Mouse (Mus musculus) lung, embryonic 14.5 days (tissue): Measurements from ENCODE around the gene Them7. TPM values are rescaled to one million over a fixed set of nuclear protein-coding genes. Genes with fewer than 3 reads are reported as not detected.
A peak's percentile ranks its signal among the peaks of the same experiment; 100 is the strongest.

Experiments
- ATAC-seq: fragments of 200-750 bp; cut with Nextera tagmentation; 2 replicates; pipeline ENCODE4 v1.8.0; 2017; ENCODE audit warnings: mild to moderate bottlenecking, moderate TSS enrichment, moderate library complexity; ENCODE audit not compliant: insufficient read depth
- DNase-seq: peaks from one replicate; pipeline ENCODE4 v3.0.0-alpha.2; 2015
- H3K27ac ChIP-seq: fragments of 300-500 bp; sonication (generic); 2 replicates; pipeline ENCODE4 v1.5.1; 2014; ENCODE audit warnings: low read depth, mild to moderate bottlenecking, moderate library complexity
- H3K27me3 ChIP-seq: fragments of 300-500 bp; sonication (generic); 2 replicates; pipeline ENCODE4 v1.6.1; 2014; ENCODE audit warnings: low read length, control low read depth; ENCODE audit not compliant: insufficient read depth
- H3K36me3 ChIP-seq: fragments of 300-500 bp; sonication (generic); 2 replicates; pipeline ENCODE4 v1.6.1; 2014; ENCODE audit warnings: control low read depth; ENCODE audit not compliant: insufficient read depth
- H3K4me1 ChIP-seq: fragments of 300-500 bp; sonication (generic); 2 replicates; pipeline ENCODE4 v1.6.1; 2014; ENCODE audit warnings: antibody characterized with exemption, control low read depth; ENCODE audit not compliant: insufficient read depth
- H3K4me2 ChIP-seq: fragments of 300-500 bp; sonication (generic); 2 replicates; pipeline ENCODE4 v1.6.1; 2014; ENCODE audit warnings: mild to moderate bottlenecking
- H3K4me3 ChIP-seq: fragments of 300-500 bp; sonication (generic); 2 replicates; pipeline ENCODE4 v1.5.1; 2014; ENCODE audit warnings: low read depth, low read length
- H3K9ac ChIP-seq: fragments of 300-500 bp; sonication (generic); 2 replicates; pipeline ENCODE4 v1.6.1; 2014
- H3K9me3 ChIP-seq: fragments of 300-500 bp; sonication (generic); 2 replicates; pipeline ENCODE4 v1.6.1; 2016; ENCODE audit warnings: low read depth, low read length, control low read depth
- CTCF ChIP-seq: IDR thresholded peaks from 2 replicates; pipeline ENCODE4 v1.5.1; 2016; ENCODE audit warnings: antibody characterized with exemption, low read depth
- WGBS: fragments of 180-500 bp; shearing (Covaris S2); extraction: QIAGEN DNeasy Blood & Tissue Kit; methylation state at CpG from one replicate; pipeline ENCODE4 v1.1.7; 2014; 5-methylcytosine and 5-hydroxymethylcytosine counted together
- polyA plus RNA-seq: library from polyadenylated mRNA; unstranded; fragments of >200 nt; fragmentation: Nextera tagmentation; extraction: Ambion mirVana; gene quantifications from 2 replicates; pipeline ENCODE4 v1.2.1, GENCODE M21; 2014

Them7 gene
- polyA plus RNA-seq, 1 experiment from 2014 or later = 0.18 TPM

DNA sequence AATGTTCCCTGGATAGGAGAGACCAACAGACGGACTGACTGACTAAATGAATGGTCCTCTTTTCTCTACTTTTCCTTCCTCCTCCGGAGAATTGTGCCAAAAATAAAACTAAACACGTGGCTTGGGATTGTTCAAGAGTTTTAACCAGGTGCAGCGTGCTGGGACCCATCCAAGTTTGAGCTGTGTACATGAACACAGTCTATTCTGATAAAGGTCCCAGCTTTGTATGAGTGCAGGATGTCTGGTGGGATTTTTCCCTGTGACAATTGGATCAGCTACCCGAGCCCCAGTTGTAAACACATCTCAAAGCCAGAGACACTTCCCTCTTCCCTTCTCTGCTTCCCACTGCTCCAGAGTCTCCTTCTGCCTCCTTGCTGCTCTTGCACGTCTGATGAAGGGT lies 10.2 kb downstream of the Them7 start:
- H3K27ac ChIP-seq = no peak overlapping the region
- H3K9me3 ChIP-seq = no peaks in the 10 kb centered on the region
- ATAC-seq (peak; percentile 30; the same call in 1 of the 2 replicates), DNase-seq (peak; percentile 39)
- no peak overlapping the region for H3K9ac ChIP-seq
- H3K4me1 ChIP-seq = no peaks in the 10 kb centered on the region
- no peak for TF ChIP-seq CTCF
- no peak overlapping the region for H3K4me2 ChIP-seq
- H3K4me3 ChIP-seq = no peak overlapping the region
- WGBS = 37% methylated on average over 6 of the region's 6 CpGs
- no peaks in the 10 kb centered on the region for H3K27me3 ChIP-seq
- no peaks in the 10 kb centered on the region for H3K36me3 ChIP-seq

DNA sequence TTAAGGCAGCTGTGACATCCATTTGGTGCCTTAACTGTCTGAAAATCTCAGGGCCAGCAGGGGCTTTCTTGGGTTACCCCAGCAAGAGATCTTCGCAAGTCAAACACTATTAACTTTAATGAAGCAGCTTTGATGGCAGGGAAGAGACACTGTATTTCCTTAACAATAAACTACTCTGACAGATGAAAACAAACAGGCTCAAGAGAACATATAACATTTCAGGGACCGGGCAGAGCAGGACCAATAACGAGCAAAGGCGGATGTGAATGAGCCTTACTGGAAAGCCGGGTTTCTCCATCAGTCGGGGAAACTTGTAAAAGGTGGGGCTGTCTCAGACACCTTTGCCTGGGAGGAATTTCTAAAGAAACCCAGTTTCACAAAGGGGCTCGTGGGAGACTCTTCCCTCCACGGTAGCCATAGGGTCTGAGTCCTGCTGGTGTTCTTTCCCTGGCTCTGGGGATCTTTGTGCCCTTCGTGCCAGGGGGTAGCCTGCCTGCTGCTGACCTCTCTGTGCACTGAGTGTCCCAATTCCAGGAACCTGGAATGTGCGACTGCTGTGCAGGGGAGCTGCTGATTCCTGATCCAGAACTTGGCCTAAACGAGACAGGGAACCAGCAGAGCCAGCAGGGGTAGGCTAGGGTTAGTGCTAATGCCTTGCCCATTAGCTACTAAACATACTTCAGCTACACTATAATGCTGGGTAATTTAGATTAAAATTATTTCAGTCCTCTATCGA lies 11.4 kb downstream of the Them7 start:
- Histone ChIP-seq H3K9me3 (no peaks in the 10 kb centered on the region), H3K27me3 (no peaks in the 10 kb centered on the region), H3K36me3 (no peaks in the 10 kb centered on the region), H3K4me3 (no peak overlapping the region), H3K4me1 (no peaks in the 10 kb centered on the region), H3K4me2 (no peak overlapping the region), H3K9ac (no peak overlapping the region), H3K27ac (no peak overlapping the region)
- no peak for DNase-seq
- TF ChIP-seq CTCF = no peak
- WGBS = 36% methylated on average over 12 of the region's 12 CpGs
- no peak for ATAC-seq

GRCm38 (mm10) chr2:105237424-105237823 lies 13.3 kb downstream of the Them7 start:
- H3K27ac ChIP-seq = no peak overlapping the region
- DNase-seq (no peak), ATAC-seq (0 out of 2 replicates have a peak, but pooled peaks have one; percentile 10)
- 27% methylated on average over 7 of the region's 7 CpGs for WGBS
- no peaks in the 10 kb centered on the region for H3K9me3 ChIP-seq
- H3K4me1 ChIP-seq = no peaks in the 10 kb centered on the region
- no peaks in the 10 kb centered on the region for H3K36me3 ChIP-seq
- no peak overlapping the region for H3K4me3 ChIP-seq
- no peak overlapping the region for H3K9ac ChIP-seq
- no peaks in the 10 kb centered on the region for H3K27me3 ChIP-seq
- no peak overlapping the region for H3K4me2 ChIP-seq
- TF ChIP-seq CTCF = no peak

DNA sequence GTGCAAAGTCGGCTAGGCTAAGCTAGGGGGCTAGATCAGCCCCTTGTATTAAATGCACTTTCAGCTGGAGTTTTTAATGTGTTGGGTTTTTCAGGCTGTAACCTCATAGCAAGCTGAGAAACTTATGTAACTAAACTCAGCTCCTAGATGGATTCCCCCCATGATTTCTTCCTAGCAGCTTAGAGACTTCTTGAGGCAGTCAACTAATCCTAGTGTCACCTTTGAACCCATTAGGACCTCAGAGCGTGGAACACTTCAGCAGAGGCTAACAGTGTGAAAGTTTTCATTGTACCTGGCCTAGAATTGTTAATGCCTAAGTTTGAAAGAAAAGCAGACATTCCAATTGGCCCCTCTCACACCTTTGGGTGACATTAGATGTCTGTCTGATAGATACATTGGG lies 13.7 kb downstream of the Them7 start:
- no peaks in the 10 kb centered on the region for H3K36me3 ChIP-seq
- no peaks in the 10 kb centered on the region for H3K27me3 ChIP-seq
- H3K4me3 ChIP-seq = no peak overlapping the region
- no peak overlapping the region for H3K9ac ChIP-seq
- 72% methylated on average over 2 of the region's 2 CpGs for WGBS
- no peak overlapping the region for H3K4me2 ChIP-seq
- DNase-seq (no peak), ATAC-seq (no peak)
- no peaks in the 10 kb centered on the region for H3K9me3 ChIP-seq
- H3K4me1 ChIP-seq = no peaks in the 10 kb centered on the region
- H3K27ac ChIP-seq = no peak overlapping the region
- TF ChIP-seq CTCF = no peak

DNA sequence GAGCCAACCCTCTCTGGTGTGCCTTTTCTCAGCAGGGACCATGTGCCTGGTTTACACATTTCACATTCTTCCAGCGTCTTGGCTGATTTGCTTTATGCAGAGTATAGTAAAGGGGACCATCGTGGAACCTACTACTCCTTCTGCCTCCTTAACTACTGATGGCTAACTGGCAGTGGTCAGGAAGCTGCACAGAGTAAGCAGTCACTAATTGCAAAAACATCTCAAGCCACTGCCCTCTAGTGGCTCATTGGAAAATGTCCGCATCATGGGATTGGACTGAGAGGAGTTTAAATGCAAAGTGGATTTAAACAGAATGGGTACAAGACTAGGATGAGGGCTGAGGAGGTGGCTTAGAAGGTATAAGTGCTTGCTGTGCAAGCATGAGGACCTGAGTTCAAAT lies 14.7 kb downstream of the Them7 start:
- Histone ChIP-seq H3K9ac (no peak overlapping the region), H3K27ac (no peak overlapping the region), H3K4me3 (no peak overlapping the region), H3K36me3 (no peaks in the 10 kb centered on the region), H3K4me1 (no peaks in the 10 kb centered on the region), H3K9me3 (no peaks in the 10 kb centered on the region), H3K4me2 (no peak overlapping the region), H3K27me3 (no peaks in the 10 kb centered on the region)
- ATAC-seq (0 out of 2 replicates have a peak, but pooled peaks have one; percentile 13), DNase-seq (peak; percentile 78)
- TF ChIP-seq CTCF = peak; percentile 79
- WGBS = 21% methylated on average over 3 of the region's 3 CpGs

GRCm38 (mm10) chr2:105240631-105241030 lies 16.5 kb downstream of the Them7 start:
- DNase-seq (no peak), ATAC-seq (no peak)
- Histone ChIP-seq H3K9me3 (no peaks in the 10 kb centered on the region), H3K4me3 (no peak overlapping the region), H3K9ac (no peak overlapping the region), H3K36me3 (no peaks in the 10 kb centered on the region), H3K4me1 (no peaks in the 10 kb centered on the region), H3K27ac (no peak overlapping the region), H3K4me2 (no peak overlapping the region), H3K27me3 (no peaks in the 10 kb centered on the region)
- TF ChIP-seq CTCF = no peak
- WGBS = 59% methylated on average over 1 of the region's 1 CpGs

- H3K4me3 ChIP-seq = no peak overlapping the region
- H3K4me2 ChIP-seq = no peak overlapping the region
- DNase-seq (no peak), ATAC-seq (no peak)
- H3K4me1 ChIP-seq = no peaks in the 10 kb centered on the region
- H3K9ac ChIP-seq = no peak overlapping the region
- no peak overlapping the region for H3K27ac ChIP-seq
- H3K36me3 ChIP-seq = no peaks in the 10 kb centered on the region
- H3K9me3 ChIP-seq = no peaks in the 10 kb centered on the region
- H3K27me3 ChIP-seq = no peaks in the 10 kb centered on the region
- WGBS = 24% methylated on average over 7 of the region's 7 CpGs
- TF ChIP-seq CTCF = no peak
Observed at GRCm38 (mm10) chr2:105242940-105243339, 18.8 kb downstream of the Them7 start.

DNA sequence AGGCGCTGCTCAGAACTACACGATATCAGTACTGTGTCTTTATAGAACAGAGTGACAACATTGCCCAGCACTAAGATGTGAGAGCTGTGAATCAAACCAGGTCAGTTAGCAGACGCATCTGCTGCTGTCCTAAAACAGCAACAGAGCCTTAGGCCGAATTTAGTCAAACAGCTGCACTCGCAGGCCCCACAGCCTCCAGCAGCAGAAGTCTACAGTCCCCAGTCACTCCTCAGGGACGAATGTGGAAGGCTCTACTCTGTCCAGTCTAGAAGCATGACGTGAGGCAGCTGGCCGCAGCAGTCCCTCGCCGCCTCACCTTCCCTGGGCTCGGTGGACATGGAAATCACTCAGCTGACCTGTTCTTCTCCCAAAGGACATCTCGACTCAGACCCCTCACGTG lies 20.6 kb downstream of the Them7 start:
- ATAC-seq (no peak), DNase-seq (no peak)
- H3K36me3 ChIP-seq = no peaks in the 10 kb centered on the region
- no peak overlapping the region for H3K4me2 ChIP-seq
- no peaks in the 10 kb centered on the region for H3K9me3 ChIP-seq
- TF ChIP-seq CTCF = no peak
- H3K9ac ChIP-seq = no peak overlapping the region
- H3K4me1 ChIP-seq = no peaks in the 10 kb centered on the region
- H3K4me3 ChIP-seq = no peak overlapping the region
- no peak overlapping the region for H3K27ac ChIP-seq
- H3K27me3 ChIP-seq = no peaks in the 10 kb centered on the region
- 58% methylated on average over 13 of the region's 13 CpGs for WGBS
